Mouse (Mus musculus) skeletal muscle tissue, adult 2 months (tissue): ENCODE measurements at regions not wholly inside any gene's neighbourhood (a gene's known extent, or its start where the extent isn't known, plus 50 kb on each side); places are given as distances from the start of the nearest gene placed in this dataset.

ENCODE experiments used
- DNase-seq: peaks from one replicate; pipeline ENCODE4 v3.0.0-alpha.2; 2012; ENCODE audit warnings: low read depth, low spot score

- no peak for DNase-seq
These were observed 201.9 kb downstream of the Tmem38b start for GRCm38 (mm10) chr4:54027565-54028237.

- no peak for DNase-seq
These were observed 219.6 kb downstream of the Tmem38b start for GRCm38 (mm10) chr4:54045258-54046029.

GRCm38 (mm10) chr4:54064331-54064730 is 238.5 kb downstream of the Tmem38b start:
- DNase-seq = no peak

GRCm38 (mm10) chr4:54071951-54072350 is 246.1 kb downstream of the Tmem38b start:
- DNase-seq = no peak

GRCm38 (mm10) chr4:54072482-54072881 is 246.6 kb downstream of the Tmem38b start:
- DNase-seq = no peak

- DNase-seq = no peak
These were observed 247.1 kb downstream of the Tmem38b start for GRCm38 (mm10) chr4:54072932-54073331.

- no peak for DNase-seq
These were observed 247.6 kb downstream of the Tmem38b start for GRCm38 (mm10) chr4:54073483-54073882.

GRCm38 (mm10) chr4:54074226-54074625 is 248.4 kb downstream of the Tmem38b start:
- DNase-seq = no peak

GRCm38 (mm10) chr4:54080526-54080925 is 254.7 kb downstream of the Tmem38b start:
- DNase-seq = no peak

- DNase-seq = no peak
These were observed 255.6 kb downstream of the Tmem38b start for GRCm38 (mm10) chr4:54081411-54081810.

GRCm38 (mm10) chr4:54084747-54085146 is 258.9 kb downstream of the Tmem38b start:
- DNase-seq = no peak

- DNase-seq = no peak
These were observed 268.6 kb downstream of the Tmem38b start for GRCm38 (mm10) chr4:54094285-54094997.

GRCm38 (mm10) chr4:54095200-54095930 is 269.5 kb downstream of the Tmem38b start:
- DNase-seq = no peak

- DNase-seq = no peak
These were observed 271.7 kb downstream of the Tmem38b start for GRCm38 (mm10) chr4:54097543-54097942.

- no peak for DNase-seq
These were observed 274.4 kb downstream of the Tmem38b start for GRCm38 (mm10) chr4:54100282-54100681.

GRCm38 (mm10) chr4:54106976-54107375 is 281.1 kb downstream of the Tmem38b start:
- DNase-seq = no peak

- DNase-seq = peak; percentile 45
These were observed 290.5 kb downstream of the Tmem38b start for GRCm38 (mm10) chr4:54116310-54116709.

- DNase-seq = no peak
These were observed 292.5 kb downstream of the Tmem38b start for GRCm38 (mm10) chr4:54118179-54118846.

GRCm38 (mm10) chr4:54128717-54129698 is 303.2 kb downstream of the Tmem38b start:
- DNase-seq = no peak

- no peak for DNase-seq
These were observed 330.3 kb downstream of the Tmem38b start for GRCm38 (mm10) chr4:54156146-54156545.
